Mouse (Mus musculus) retina, embryonic 14.5 days (tissue): Measurements from ENCODE around the gene Cd300ld4.
"Not testable (repeated sequence)": the region's sequence is repeated elsewhere in the genome, so short reads cannot be mapped to it uniquely, and the experiment has no call there.

ENCODE experiments used
- DNase-seq: peaks from one replicate; pipeline ENCODE4 v3.0.0-alpha.2; 2015; ENCODE audit warnings: low spot score

The Cd300ld4 gene

GRCm38 (mm10) chr11:115026912-115027311 lies at the start of gene Cd300ld4:
Gene Cd300ld4, minus strand, starts transcription at chr11:115027012.
- DNase-seq = not testable (repeated sequence)

GRCm38 (mm10) chr11:115075859-115076258 lies 49.0 kb upstream of the Cd300ld4 start:
- no peak for DNase-seq

- DNase-seq = no peak
Observed at GRCm38 (mm10) chr11:115075407-115075806, 48.6 kb upstream of the Cd300ld4 start.

- DNase-seq = no peak
Observed at GRCm38 (mm10) chr11:115073002-115073401, 46.2 kb upstream of the Cd300ld4 start.

- peak; percentile 78 for DNase-seq
Observed at GRCm38 (mm10) chr11:115071631-115072294, 45.0 kb upstream of the Cd300ld4 start.

GRCm38 (mm10) chr11:115071015-115071551 lies 44.3 kb upstream of the Cd300ld4 start:
- DNase-seq = peak; percentile 67

- no peak for DNase-seq
Observed at GRCm38 (mm10) chr11:115066768-115067167, 40.0 kb upstream of the Cd300ld4 start.

- DNase-seq = no peak
Observed at GRCm38 (mm10) chr11:115062077-115062476, 35.3 kb upstream of the Cd300ld4 start, which contains the start of gene Cd300e. Gene Cd300e, minus strand, starts transcription at chr11:115062177.

- no peak for DNase-seq
Observed at GRCm38 (mm10) chr11:115059797-115060196, 33.0 kb upstream of the Cd300ld4 start.

GRCm38 (mm10) chr11:115058701-115059100 lies 31.9 kb upstream of the Cd300ld4 start:
- DNase-seq = no peak

- no peak for DNase-seq
Observed at GRCm38 (mm10) chr11:115054537-115054936, 27.7 kb upstream of the Cd300ld4 start.

- no peak for DNase-seq
Observed at GRCm38 (mm10) chr11:115052991-115053390, 26.2 kb upstream of the Cd300ld4 start.

- DNase-seq = peak; percentile 77
Observed at GRCm38 (mm10) chr11:115052206-115052605, 25.4 kb upstream of the Cd300ld4 start.

- DNase-seq = peak; percentile 50
Observed at GRCm38 (mm10) chr11:115049282-115049895, 22.6 kb upstream of the Cd300ld4 start.

- DNase-seq = no peak
Observed at GRCm38 (mm10) chr11:115048259-115048658, 21.4 kb upstream of the Cd300ld4 start, which contains the start of gene Cd300ld3. Gene Cd300ld3, minus strand, starts transcription at chr11:115048409.

GRCm38 (mm10) chr11:115037669-115038068 lies 10.9 kb upstream of the Cd300ld4 start, which contains the start of gene Cd300ld5:
Gene Cd300ld5, minus strand, starts transcription at chr11:115037769.
- DNase-seq = not testable (repeated sequence)

GRCm38 (mm10) chr11:115016093-115016492 lies 10.7 kb downstream of the Cd300ld4 start, which contains the start of gene Cd300ld2:
Gene Cd300ld2, minus strand, starts transcription at chr11:115016193.
- DNase-seq = not testable (repeated sequence)

- no peak for DNase-seq
Observed at GRCm38 (mm10) chr11:115004070-115004469, 22.7 kb downstream of the Cd300ld4 start.

- DNase-seq = no peak
Observed at GRCm38 (mm10) chr11:115001474-115002040, 25.3 kb downstream of the Cd300ld4 start, which contains the start of gene Cd300c2. Gene Cd300c2, minus strand, starts transcription at chr11:115001880.

- no peak for DNase-seq
Observed at GRCm38 (mm10) chr11:114989793-114990192, 37.0 kb downstream of the Cd300ld4 start, which contains the start of gene Cd300ld. Gene Cd300ld, minus strand, starts transcription at chr11:114989922.

- DNase-seq = no peak
Observed at GRCm38 (mm10) chr11:114981866-114982265, 44.9 kb downstream of the Cd300ld4 start.

- no peak for DNase-seq
Observed at GRCm38 (mm10) chr11:114972726-114973125, 54.1 kb downstream of the Cd300ld4 start.
